27 mouse cellular contexts compared by ENCODE assay signal in genomic region chr13:76609425-76609824, GRCm38 (mm10).
DNase-seq lines count a peak whose midpoint lies in the region; ATAC-seq and TF ChIP-seq lines count a peak whose summit lies in the region.
"Had no signal": no experiment of that assay in that cellular context is flagged by ENCODE, and none has a peak within 500 bp of the region (broad histone marks: within the 10 kb centered on the region; RNA-seq: fewer than 3 reads in every experiment).

No protein-coding gene starts in this region.

- H3K4me3 ChIP-seq in bone marrow macrophage, adult 2 months (ENCODE audit: insufficient read depth, low read length): no peak overlapping the region
- H3K4me3 ChIP-seq: embryonic facial prominence, embryonic 10.5 days; embryonic facial prominence, embryonic 13.5 days; erythroblast, embryonic 14.5 days; forebrain, embryonic 12.5 days; forebrain, embryonic 15.5 days; hindbrain, embryonic 10.5 days; hindbrain, embryonic 13.5 days; intestine, embryonic 15.5 days had no signal

- DNase-seq in frontal cortex, postnatal 36 days (ENCODE audit: low spot score in 2 of 2): peak; percentile 15 to 38
- no peak for DNase-seq in frontal cortex, postnatal 10 days (ENCODE audit: low spot score in 2 of 2)
- peak; percentile 70 for DNase-seq in brain, adult 2 months (ENCODE audit: low read depth, low spot score)
- no peak for DNase-seq in gastrocnemius, adult 8-10 months (ENCODE audit: low spot score in 2 of 2)
- DNase-seq in cerebellum, postnatal 36 days: no peak
- DNase-seq: adrenal gland, adult 2 months; adrenal gland, postnatal 14 days; cerebellum, adult 18-20 months; cerebellum, adult 9-10 months; cerebellum, postnatal 14 days; embryo, embryonic 11 days; gastrocnemius, postnatal 10 days; gastrocnemius, postnatal 36 days; heart, postnatal 36 days; kidney, adult 11 months had no signal

- TF ChIP-seq CTCF in bone marrow macrophage, adult 2 months (IDR thresholded peaks at IDR 0.05; ENCODE audit: low read depth, low read length): no peak

- peaks cover 20% of the 10 kb centered on the region for H3K4me1 ChIP-seq in bone marrow macrophage, adult 2 months (ENCODE audit: control insufficient read depth, insufficient read depth, low read length)
- H3K4me1 ChIP-seq: embryonic facial prominence, embryonic 10.5 days; embryonic facial prominence, embryonic 13.5 days; forebrain, embryonic 12.5 days; forebrain, embryonic 15.5 days; hindbrain, embryonic 10.5 days; hindbrain, embryonic 13.5 days; intestine, embryonic 15.5 days had no signal

- TF ChIP-seq POLR2A in bone marrow macrophage, adult 2 months (IDR thresholded peaks at IDR 0.05; ENCODE audit: borderline replicate concordance, low read depth, low read length): no peak

- H3K27ac ChIP-seq in bone marrow macrophage, adult 2 months (ENCODE audit: insufficient read depth, low read depth, low read length): peak overlapping the region; percentile 38
- H3K27ac ChIP-seq: embryonic facial prominence, embryonic 10.5 days; embryonic facial prominence, embryonic 13.5 days; forebrain, embryonic 12.5 days; forebrain, embryonic 15.5 days; hindbrain, embryonic 10.5 days; hindbrain, embryonic 13.5 days; intestine, embryonic 15.5 days had no signal

- 0 out of 2 replicates have a peak, but pooled peaks have one; percentile 21 for ATAC-seq in megakaryocyte, adult 5-6 weeks (ENCODE audit: poor library complexity, severe bottlenecking)
- ATAC-seq: CD4-positive, CD25-positive, alpha-beta regulatory T cell, adult 4 months; forebrain, embryonic 15.5 days; hindbrain, embryonic 16.5 days; intestine, embryonic 15.5 days had no signal

Comparison
In these comparisons a context has a peak if more than half of its experiments do, and no peak if none do; other contexts are left out.
1. DNase-seq: peak in frontal cortex, postnatal 36 days (2 of 2) and brain, adult 2 months (single experiment); none in frontal cortex, postnatal 10 days (0 of 2), gastrocnemius, adult 8-10 months (0 of 2) and cerebellum, postnatal 36 days (0 of 2).